Mouse (Mus musculus) embryonic facial prominence, embryonic 12.5 days (tissue): Measurements from ENCODE around the gene Flot1. TPM values are rescaled to one million over a fixed set of nuclear protein-coding genes. Genes with fewer than 3 reads are reported as not detected.

Source experiments
- ATAC-seq: fragments of 200-750 bp; cut with Nextera tagmentation; 2 replicates; pipeline ENCODE4 v1.8.0; 2017; ENCODE audit not compliant: insufficient number of reproducible peaks, insufficient read depth, low FRiP score, low TSS enrichment
- H3K27ac ChIP-seq: fragments of 300-500 bp; sonication (generic); 2 replicates; pipeline ENCODE4 v1.5.1; 2016; ENCODE audit warnings: mild to moderate bottlenecking
- H3K27me3 ChIP-seq: fragments of 300-500 bp; sonication (generic); 2 replicates; pipeline ENCODE4 v1.6.1; 2016; ENCODE audit warnings: mild to moderate bottlenecking, moderate library complexity
- H3K36me3 ChIP-seq: fragments of 300-500 bp; sonication (generic); 2 replicates; pipeline ENCODE4 v1.6.1; 2016; ENCODE audit warnings: mild to moderate bottlenecking
- H3K4me1 ChIP-seq: fragments of 300-500 bp; sonication (generic); 2 replicates; pipeline ENCODE4 v1.6.1; 2016
- H3K4me2 ChIP-seq: fragments of 300-500 bp; sonication (generic); replicated peaks from 2 replicates; pipeline ENCODE4 v1.6.1; 2016; ENCODE audit warnings: mild to moderate bottlenecking, moderate library complexity
- H3K4me3 ChIP-seq: fragments of 300-500 bp; sonication (generic); 2 replicates; pipeline ENCODE4 v1.5.1; 2016; ENCODE audit warnings: mild to moderate bottlenecking
- H3K9ac ChIP-seq: fragments of 300-500 bp; sonication (generic); 2 replicates; pipeline ENCODE4 v1.6.1; 2016; ENCODE audit warnings: mild to moderate bottlenecking, moderate library complexity
- H3K9me3 ChIP-seq: fragments of 300-500 bp; sonication (generic); 2 replicates; pipeline ENCODE4 v1.6.1; 2016; ENCODE audit warnings: mild to moderate bottlenecking, moderate library complexity
- WGBS: fragments of 180-500 bp; shearing (Covaris S2); methylation state at CpG from one replicate; pipeline ENCODE4 v1.1.7; 2016; 5-methylcytosine and 5-hydroxymethylcytosine counted together
- polyA plus RNA-seq: library from polyadenylated mRNA; unstranded; fragments of >200 nt; fragmentation: Nextera tagmentation; extraction: Ambion mirVana; gene quantifications from 2 replicates; pipeline ENCODE4 v1.2.1, GENCODE M21; 2016

Flot1 gene
- polyA plus RNA-seq, 1 experiment from 2014 or later: 50.7 TPM

DNA sequence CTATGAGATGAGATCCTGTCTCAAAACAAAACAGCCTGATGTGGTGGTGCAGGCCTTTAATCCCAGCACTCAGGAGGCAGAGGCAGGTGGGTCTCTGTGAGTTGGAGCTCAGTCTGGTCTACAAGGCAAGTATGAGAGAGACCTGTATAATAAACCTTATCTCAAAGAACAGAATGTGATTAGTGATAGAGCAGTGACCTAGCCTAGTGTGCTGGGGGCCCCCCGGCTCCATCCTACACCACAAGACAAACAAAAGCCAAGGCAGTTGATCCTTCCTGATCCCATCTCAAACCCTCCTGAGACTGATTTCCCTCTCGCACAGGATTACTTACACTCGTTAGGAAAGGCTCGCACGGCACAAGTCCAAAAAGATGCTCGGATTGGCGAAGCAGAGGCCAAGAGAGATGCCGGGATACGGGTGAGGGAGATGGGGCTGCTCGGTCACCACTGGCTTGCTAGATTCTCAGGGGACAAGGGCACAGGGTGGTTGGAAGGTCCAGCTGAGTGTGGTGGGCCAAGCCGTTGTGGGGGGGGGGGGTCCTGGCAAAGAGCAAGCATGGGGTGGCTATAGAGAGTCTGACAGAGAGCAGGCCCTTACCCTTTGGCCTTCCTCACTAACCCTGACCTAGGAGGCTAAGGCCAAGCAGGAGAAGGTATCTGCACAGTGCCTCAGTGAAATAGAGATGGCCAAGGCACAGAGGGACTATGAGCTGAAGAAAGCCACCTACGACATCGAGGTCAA lies 2.2 kb downstream of the Flot1 start:
- 91% methylated on average over 13 of the region's 13 CpGs for WGBS

GRCm38 (mm10) chr17:35829737-35830136 lies 6.7 kb downstream of the Flot1 start:
- no peaks in the 10 kb centered on the region for H3K9me3 ChIP-seq
- H3K4me3 ChIP-seq: 0 out of 2 replicates have a peak overlapping the region, but pooled peaks have one; percentile 9
- 1% methylated on average over 21 of the region's 21 CpGs for WGBS
- ATAC-seq: peak; percentile 53; the same call in 1 of the 2 replicates
- H3K9ac ChIP-seq: 0 out of 2 replicates have a peak overlapping the region, but pooled peaks have one; percentile 30
- H3K4me2 ChIP-seq: peak overlapping the region; percentile 24; the same call in 1 of the 2 replicates
- no peak overlapping the region for H3K27ac ChIP-seq
- peaks cover 18% of the 10 kb centered on the region for H3K4me1 ChIP-seq
- peaks cover 56% of the 10 kb centered on the region for H3K36me3 ChIP-seq
- H3K27me3 ChIP-seq: no peaks in the 10 kb centered on the region

More for the DNA sequence above, 2.2 kb downstream of the Flot1 start:
- H3K27me3 ChIP-seq: no peaks in the 10 kb centered on the region
- peaks cover 28% of the 10 kb centered on the region for H3K36me3 ChIP-seq
- ATAC-seq: no peak
- no peaks in the 10 kb centered on the region for H3K9me3 ChIP-seq
- no peak overlapping the region for H3K4me3 ChIP-seq
- peaks cover 15% of the 10 kb centered on the region for H3K4me1 ChIP-seq
- no peak overlapping the region for H3K4me2 ChIP-seq
- H3K9ac ChIP-seq: no peak overlapping the region
- no peak overlapping the region for H3K27ac ChIP-seq

DNA sequence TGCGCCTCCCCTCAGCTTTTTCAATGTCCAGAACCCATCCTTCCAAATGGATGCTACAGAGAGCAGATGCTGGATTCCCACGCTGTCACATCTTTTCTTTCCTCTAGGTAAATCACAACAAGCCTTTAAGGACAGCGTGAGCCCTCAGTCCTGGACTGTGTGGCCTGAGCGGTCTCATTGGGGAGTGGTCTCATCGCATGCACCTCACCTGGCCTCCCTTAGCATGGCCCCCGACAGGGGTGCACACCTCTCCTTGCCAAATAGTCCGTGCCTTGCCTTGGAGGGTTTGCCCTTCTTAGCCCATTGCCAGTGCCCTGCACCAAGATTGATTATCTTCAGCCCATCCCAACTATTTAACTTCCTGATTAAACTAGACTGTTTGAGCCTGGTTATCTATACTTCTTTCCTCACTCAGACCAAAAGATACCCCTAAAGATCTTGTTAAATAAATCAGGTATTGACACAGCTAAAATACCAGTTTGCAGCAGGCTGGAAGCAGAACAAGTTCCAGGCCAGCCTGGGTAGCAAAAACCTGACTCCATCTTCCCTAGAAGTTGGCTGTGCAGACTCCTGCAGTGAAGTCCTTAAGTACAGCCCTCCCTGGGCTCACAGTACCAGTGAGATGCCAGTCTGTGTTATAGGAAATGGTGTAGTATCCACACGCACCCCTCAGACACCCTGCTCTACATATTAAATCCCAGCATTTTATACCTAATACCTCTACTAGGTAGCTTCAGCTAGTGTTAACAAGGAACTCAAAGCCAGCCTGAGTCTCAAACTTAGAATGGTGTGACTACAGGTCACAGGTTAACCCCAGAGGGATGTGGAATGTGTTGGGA lies 9.6 kb downstream of the Flot1 start:
- no peak overlapping the region for H3K4me2 ChIP-seq
- peaks cover 55% of the 10 kb centered on the region for H3K36me3 ChIP-seq
- 64% methylated on average over 8 of the region's 8 CpGs for WGBS
- no peaks in the 10 kb centered on the region for H3K27me3 ChIP-seq
- H3K9me3 ChIP-seq: no peaks in the 10 kb centered on the region
- no peak overlapping the region for H3K27ac ChIP-seq
- no peak for ATAC-seq
- peaks cover 34% of the 10 kb centered on the region for H3K4me1 ChIP-seq
- no peak overlapping the region for H3K9ac ChIP-seq
- H3K4me3 ChIP-seq: no peak overlapping the region

DNA sequence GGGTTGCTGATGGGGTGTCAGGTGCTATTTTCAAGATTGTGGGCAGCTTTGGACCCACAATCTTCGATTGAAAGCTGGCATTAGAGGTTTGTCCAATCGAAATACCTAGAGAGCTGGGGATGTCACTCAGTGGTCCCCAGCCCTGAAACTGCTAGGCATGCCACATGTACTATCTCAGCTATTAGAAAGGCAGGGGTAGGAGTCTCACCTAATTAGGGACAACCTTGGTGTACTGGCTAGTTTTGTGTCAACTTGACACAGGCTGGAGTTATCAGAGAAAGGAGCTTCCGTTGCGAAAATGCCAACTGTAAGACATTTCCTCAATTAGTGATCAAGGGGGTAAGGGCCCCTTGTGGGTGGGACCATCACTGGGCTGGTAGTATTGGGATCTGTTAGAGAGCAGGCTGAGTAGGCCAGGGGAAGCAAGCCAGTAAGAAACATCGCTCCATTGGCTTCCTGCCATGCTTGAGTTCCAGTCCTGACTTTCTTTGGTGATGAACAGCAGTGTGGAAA lies 10.3 kb downstream of the Flot1 start:
- peaks cover 50% of the 10 kb centered on the region for H3K36me3 ChIP-seq
- H3K27me3 ChIP-seq: no peaks in the 10 kb centered on the region
- WGBS: 21% methylated on average over 5 of the region's 5 CpGs
- H3K9me3 ChIP-seq: no peaks in the 10 kb centered on the region
- no peak overlapping the region for H3K9ac ChIP-seq
- H3K4me2 ChIP-seq: no peak overlapping the region; the same call in 1 of the 2 replicates
- H3K27ac ChIP-seq: no peak overlapping the region
- no peak overlapping the region for H3K4me3 ChIP-seq
- H3K4me1 ChIP-seq: peaks cover 34% of the 10 kb centered on the region
- no peak for ATAC-seq

DNA sequence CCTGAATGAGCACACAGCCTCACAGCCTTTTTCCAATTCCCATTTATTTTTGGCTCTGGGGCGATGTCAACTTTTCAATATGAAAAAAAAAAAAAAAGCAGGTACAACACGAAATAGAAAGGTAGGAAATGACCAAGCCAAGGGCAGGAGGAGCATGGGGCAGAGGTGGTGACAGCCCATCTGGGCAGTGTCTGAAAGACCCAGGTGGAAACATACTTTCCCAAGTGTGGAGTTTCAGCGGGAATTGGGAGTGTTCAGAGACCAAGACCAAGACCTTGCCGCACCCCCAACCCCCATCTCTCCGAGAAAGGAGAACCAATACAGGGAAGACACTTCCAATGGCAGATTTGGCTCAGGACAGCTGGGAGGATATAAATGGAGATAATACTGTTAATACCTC lies 10.9 kb downstream of the Flot1 start:
- WGBS: 57% methylated on average over 5 of the region's 5 CpGs
- Histone ChIP-seq H3K36me3 (peaks cover 50% of the 10 kb centered on the region), H3K4me3 (0 out of 2 replicates have a peak overlapping the region, but pooled peaks have one; percentile 7), H3K4me2 (peak overlapping the region; percentile 85), H3K9ac (no peak overlapping the region), H3K9me3 (no peaks in the 10 kb centered on the region), H3K4me1 (peaks cover 34% of the 10 kb centered on the region), H3K27me3 (no peaks in the 10 kb centered on the region), H3K27ac (no peak overlapping the region)
- no peak for ATAC-seq

DNA sequence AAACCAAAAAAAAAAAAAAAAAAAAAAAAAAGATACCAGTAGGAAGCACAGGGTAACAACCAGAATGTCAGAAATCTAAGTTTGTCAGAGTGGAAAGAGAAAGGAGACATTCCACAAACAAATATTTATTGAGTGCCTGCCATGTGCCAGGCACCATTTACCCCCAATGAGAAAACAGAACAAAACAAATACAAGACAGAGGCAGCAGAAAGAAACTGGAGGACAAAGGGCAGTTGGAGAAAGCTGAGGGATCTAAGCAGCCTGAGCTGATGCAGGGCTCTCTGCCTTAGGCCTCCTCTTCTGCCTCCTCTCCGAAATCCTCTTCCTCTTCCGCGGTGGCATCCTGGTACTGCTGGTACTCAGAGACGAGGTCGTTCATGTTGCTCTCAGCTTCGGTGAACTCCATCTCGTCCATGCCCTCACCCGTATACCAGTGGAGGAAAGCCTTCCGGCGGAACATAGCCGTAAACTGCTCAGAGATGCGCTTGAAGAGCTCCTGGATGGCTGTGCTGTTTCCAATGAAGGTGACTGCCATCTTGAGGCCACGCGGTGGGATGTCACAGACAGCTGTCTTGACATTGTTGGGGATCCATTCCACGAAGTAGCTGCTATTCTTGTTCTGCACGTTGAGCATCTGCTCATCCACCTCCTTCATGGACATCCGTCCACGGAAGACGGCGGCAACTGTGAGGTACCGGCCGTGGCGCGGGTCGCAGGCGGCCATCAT lies 11.8 kb downstream of the Flot1 start:
- Histone ChIP-seq H3K9me3 (no peaks in the 10 kb centered on the region), H3K27me3 (no peaks in the 10 kb centered on the region), H3K4me2 (peak overlapping the region; percentile 85), H3K27ac (no peak overlapping the region), H3K4me1 (peaks cover 40% of the 10 kb centered on the region), H3K36me3 (peaks cover 50% of the 10 kb centered on the region), H3K4me3 (peak overlapping the region; percentile 87), H3K9ac (peak overlapping the region; percentile 49)
- 74% methylated on average over 26 of the region's 26 CpGs for WGBS
- no peak for ATAC-seq

- H3K4me2 ChIP-seq: peak overlapping the region; percentile 85
- no peak overlapping the region for H3K27ac ChIP-seq
- peak overlapping the region; percentile 87 for H3K4me3 ChIP-seq
- H3K9me3 ChIP-seq: no peaks in the 10 kb centered on the region
- peaks cover 33% of the 10 kb centered on the region for H3K4me1 ChIP-seq
- H3K36me3 ChIP-seq: peaks cover 50% of the 10 kb centered on the region
- no peaks in the 10 kb centered on the region for H3K27me3 ChIP-seq
- peak overlapping the region; percentile 49 for H3K9ac ChIP-seq
- 76% methylated on average over 26 of the region's 26 CpGs for WGBS
- ATAC-seq: no peak
These were observed 12.6 kb downstream of the Flot1 start for GRCm38 (mm10) chr17:35835424-35836140.

DNA sequence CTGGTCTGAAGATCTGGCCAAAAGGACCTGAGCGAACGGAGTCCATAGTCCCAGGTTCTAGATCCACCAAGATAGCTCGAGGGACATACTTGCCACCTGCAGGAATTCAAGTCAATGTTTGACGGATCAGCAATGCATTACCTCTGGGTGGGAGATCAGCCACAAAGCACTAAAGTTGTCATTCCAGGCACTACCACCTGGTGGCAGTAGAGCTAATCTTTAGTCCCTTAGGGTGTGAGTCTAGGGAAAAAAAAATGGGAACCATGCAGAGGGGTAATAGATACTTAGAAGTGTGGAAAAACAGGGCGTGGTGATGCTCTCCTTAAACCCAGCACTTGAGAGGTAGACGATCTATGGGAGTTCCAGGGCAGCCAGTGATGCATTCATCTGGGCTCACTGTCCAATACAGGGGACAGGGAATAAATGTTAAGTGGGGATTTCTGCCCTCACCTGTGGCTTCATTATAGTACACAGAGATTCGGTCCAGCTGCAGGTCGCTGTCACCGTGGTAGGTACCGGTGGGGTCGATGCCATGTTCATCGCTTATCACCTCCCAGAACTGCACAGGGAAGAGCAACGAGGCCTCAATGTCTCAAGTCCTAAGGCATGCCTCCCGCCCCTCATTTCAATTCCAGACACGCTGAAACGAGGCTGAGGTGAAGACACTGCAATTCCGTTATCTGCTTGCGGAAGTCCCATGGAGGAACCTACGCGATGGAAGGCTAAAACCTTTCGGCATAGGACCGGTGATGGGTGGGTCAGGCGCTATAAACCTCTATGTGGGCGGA lies 13.3 kb downstream of the Flot1 start:
- Histone ChIP-seq H3K36me3 (peaks cover 50% of the 10 kb centered on the region), H3K4me3 (peak overlapping the region; percentile 87), H3K27ac (peak overlapping the region; percentile 97), H3K4me1 (peaks cover 33% of the 10 kb centered on the region), H3K4me2 (peak overlapping the region; percentile 85), H3K27me3 (no peaks in the 10 kb centered on the region), H3K9me3 (no peaks in the 10 kb centered on the region), H3K9ac (peak overlapping the region; percentile 96)
- ATAC-seq: no peak
- 8% methylated on average over 24 of the region's 24 CpGs for WGBS

- H3K36me3 ChIP-seq: peaks cover 50% of the 10 kb centered on the region
- no peaks in the 10 kb centered on the region for H3K9me3 ChIP-seq
- peak overlapping the region; percentile 96 for H3K9ac ChIP-seq
- H3K4me1 ChIP-seq: peaks cover 35% of the 10 kb centered on the region
- no peaks in the 10 kb centered on the region for H3K27me3 ChIP-seq
- peak overlapping the region; percentile 85 for H3K4me2 ChIP-seq
- WGBS: under 1% methylated on average over 24 of the region's 25 CpGs
- peak overlapping the region; percentile 87 for H3K4me3 ChIP-seq
- no peak for ATAC-seq
- peak overlapping the region; percentile 97 for H3K27ac ChIP-seq
These were observed 14.0 kb downstream of the Flot1 start for GRCm38 (mm10) chr17:35836991-35837422.

GRCm38 (mm10) chr17:35837487-35837886 lies 14.5 kb downstream of the Flot1 start:
- no peak for ATAC-seq
- Histone ChIP-seq H3K27ac (peak overlapping the region; percentile 97), H3K27me3 (no peaks in the 10 kb centered on the region), H3K4me3 (peak overlapping the region; percentile 87), H3K36me3 (peaks cover 45% of the 10 kb centered on the region), H3K9ac (peak overlapping the region; percentile 96), H3K4me1 (peaks cover 39% of the 10 kb centered on the region), H3K9me3 (no peaks in the 10 kb centered on the region), H3K4me2 (peak overlapping the region; percentile 85)
- WGBS: under 1% methylated on average over 18 of the region's 18 CpGs
